Mouse (Mus musculus): Measurements from ENCODE around the gene Mfsd4b1. TPM values are rescaled to one million over a fixed set of nuclear protein-coding genes. Genes with fewer than 3 reads are reported as not detected.

Mfsd4b1 gene
- polyA plus RNA-seq, 1 experiment, result 0.96 TPM

DNA sequence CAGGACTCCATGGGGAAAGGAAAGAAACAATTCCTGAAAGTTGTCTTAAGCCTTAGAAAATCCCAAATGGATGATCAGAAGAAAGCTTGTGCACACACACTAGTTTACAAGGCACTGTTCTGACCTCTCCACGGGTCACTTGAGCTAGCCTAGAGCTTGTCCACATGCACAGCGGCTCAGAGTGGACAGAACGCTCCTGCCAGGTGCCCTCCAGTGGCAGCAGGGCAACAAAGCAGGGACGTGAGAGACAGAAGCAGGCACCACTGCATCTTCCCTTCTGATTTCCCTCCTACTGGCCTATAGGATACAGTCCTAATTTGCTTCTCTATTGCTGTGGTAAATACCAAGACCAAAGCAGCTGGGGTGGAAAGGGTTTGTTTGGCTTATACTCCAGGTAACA lies 16.3 kb upstream of the Mfsd4b1 start:
- Histone ChIP-seq H3K4me1 (ENCODE audit: control insufficient read depth, insufficient read depth, low read length) (no peaks in the 10 kb centered on the region), H3K4me3 (replicated peaks; ENCODE audit: extremely low read depth, low read depth, low read length) (no peak overlapping the region)
- peak; percentile 54 for TF ChIP-seq CTCF (IDR thresholded peaks at IDR 0.05; ENCODE audit: insufficient read depth, low read length)
- no peak for TF ChIP-seq POLR2A (IDR thresholded peaks at IDR 0.05; ENCODE audit: borderline replicate concordance, extremely low read depth, low read depth, low read length)
- WGBS, result 30% methylated on average over 4 of the region's 4 CpGs
- no peak for DNase-seq

DNA sequence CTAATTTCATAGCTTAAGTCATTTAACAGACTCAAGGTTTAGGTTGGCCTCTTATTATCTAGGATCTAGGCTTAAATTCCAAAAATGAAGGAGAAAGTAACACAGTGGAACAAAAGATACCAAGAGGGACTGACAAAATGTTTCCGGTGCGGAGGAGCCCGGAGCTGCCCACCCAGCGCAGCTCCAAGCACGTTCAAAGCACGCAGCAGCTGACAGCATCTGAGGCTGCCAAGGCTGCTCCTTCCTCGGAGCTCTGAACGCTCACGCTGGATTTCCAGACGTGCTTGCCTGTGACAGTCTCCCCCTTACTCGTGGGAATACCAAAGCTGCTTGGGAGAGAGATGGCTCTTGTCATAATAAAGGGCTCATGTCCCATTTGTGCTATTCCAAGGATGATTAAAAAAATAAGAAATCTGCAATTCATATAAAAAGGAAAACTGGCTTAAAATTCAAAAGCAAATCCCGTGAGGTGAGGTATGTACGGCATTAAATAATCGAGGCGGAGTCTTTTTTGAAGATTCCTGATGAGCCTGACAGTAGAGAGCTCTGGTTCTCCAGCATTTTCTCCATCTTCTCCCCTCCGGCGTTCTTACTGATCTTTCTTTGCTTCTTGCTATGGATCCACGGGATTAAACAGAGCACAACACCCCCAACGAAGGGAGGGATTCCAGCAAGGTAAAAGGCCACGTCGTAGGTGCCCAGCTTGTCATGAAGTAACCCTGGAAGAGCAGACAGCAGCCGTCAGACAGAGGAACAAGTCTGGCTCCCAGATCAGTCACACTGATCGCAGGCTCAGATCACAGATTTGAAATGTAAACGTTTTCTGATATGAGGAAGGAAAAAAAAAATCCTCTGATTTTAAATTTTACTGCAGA lies 11.9 kb upstream of the Mfsd4b1 start:
- WGBS, result 65% methylated on average over 24 of the region's 24 CpGs
- DNase-seq, result no peak
- no peaks in the 10 kb centered on the region for H3K4me1 ChIP-seq (ENCODE audit: control insufficient read depth, insufficient read depth, low read length)
- TF ChIP-seq POLR2A (IDR thresholded peaks at IDR 0.05; ENCODE audit: borderline replicate concordance, extremely low read depth, low read depth, low read length) (no peak), CTCF (IDR thresholded peaks at IDR 0.05; ENCODE audit: insufficient read depth, low read length) (no peak)
- H3K4me3 ChIP-seq (replicated peaks; ENCODE audit: extremely low read depth, low read depth, low read length), result no peak overlapping the region

DNA sequence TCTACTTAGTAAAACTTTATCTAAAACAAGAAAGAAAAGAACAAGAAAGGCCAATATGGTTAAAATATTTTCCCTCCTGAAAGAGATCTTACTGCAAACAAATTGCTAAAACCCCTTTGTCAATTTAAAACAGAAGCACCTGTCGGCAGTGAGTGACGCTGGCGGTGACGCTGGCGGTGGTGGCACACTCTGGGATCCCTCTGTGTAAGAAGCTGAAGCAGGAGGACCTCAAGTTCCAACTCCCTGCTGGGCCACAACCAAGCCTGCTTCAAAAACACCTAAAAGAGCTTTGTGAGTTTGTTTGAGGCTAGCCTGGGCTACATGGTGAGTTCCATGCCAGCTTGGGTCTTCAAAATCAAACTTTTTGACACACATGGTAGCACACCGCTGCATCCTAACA lies 9.9 kb upstream of the Mfsd4b1 start:
- 98% methylated on average over 6 of the region's 6 CpGs for WGBS
- Histone ChIP-seq H3K4me1 (ENCODE audit: control insufficient read depth, insufficient read depth, low read length) (no peaks in the 10 kb centered on the region), H3K4me3 (replicated peaks; ENCODE audit: extremely low read depth, low read depth, low read length) (no peak overlapping the region)
- TF ChIP-seq POLR2A (IDR thresholded peaks at IDR 0.05; ENCODE audit: borderline replicate concordance, extremely low read depth, low read depth, low read length) (no peak), CTCF (IDR thresholded peaks at IDR 0.05; ENCODE audit: insufficient read depth, low read length) (no peak)
- DNase-seq, result no peak

DNA sequence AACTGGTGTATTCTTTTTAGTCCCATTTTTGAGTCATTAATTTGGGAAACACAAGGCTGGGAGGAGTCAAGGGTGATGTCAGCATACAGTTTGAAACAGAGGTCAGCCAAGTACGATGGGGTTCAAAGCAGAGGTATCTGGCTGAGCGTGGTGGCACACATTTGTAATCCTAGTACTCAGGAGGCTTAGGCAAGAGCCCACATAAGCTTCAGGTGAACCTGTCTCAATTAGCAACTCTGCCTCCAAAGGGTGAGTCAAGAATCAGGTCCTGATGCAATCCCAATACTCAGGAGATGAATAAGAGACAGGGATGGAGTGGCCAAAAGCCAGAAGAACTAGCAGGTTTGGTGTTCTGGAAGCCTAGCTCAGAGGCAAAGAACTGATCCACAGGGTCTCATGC lies 7.8 kb upstream of the Mfsd4b1 start:
- H3K4me1 ChIP-seq (ENCODE audit: control insufficient read depth, insufficient read depth, low read length), result no peaks in the 10 kb centered on the region
- 76% methylated on average over 2 of the region's 2 CpGs for WGBS
- no peak for DNase-seq

DNA sequence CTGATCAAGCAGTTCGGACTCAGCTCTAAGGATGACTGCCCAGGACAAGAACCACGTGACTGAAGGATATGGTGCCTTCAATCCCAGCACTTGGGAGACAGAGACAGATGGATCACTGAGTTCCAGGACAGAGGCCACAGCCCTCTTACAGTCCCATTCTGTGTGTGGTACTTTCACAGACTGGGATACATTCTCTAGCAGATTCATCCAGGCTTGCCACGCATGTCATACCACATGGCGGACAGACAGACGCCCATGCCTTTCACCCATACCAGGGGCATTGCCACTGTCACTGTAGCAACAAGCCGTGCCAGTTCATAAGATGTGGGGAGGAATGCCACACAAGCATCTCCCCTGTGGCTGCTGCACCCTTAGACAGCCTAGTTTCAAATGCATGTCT lies 5.6 kb upstream of the Mfsd4b1 start:
- WGBS, result 90% methylated on average over 6 of the region's 6 CpGs
- Histone ChIP-seq H3K4me1 (ENCODE audit: control insufficient read depth, insufficient read depth, low read length) (no peaks in the 10 kb centered on the region), H3K4me3 (replicated peaks; ENCODE audit: extremely low read depth, low read depth, low read length) (no peak overlapping the region)
- no peak for DNase-seq
- TF ChIP-seq POLR2A (IDR thresholded peaks at IDR 0.05; ENCODE audit: borderline replicate concordance, extremely low read depth, low read depth, low read length), result no peak
- TF ChIP-seq CTCF (IDR thresholded peaks at IDR 0.05; ENCODE audit: insufficient read depth, low read length), result no peak

More for the DNA sequence above, 7.8 kb upstream of the Mfsd4b1 start:
- H3K4me3 ChIP-seq (replicated peaks; ENCODE audit: extremely low read depth, low read depth, low read length), result no peak overlapping the region
- TF ChIP-seq POLR2A (IDR thresholded peaks at IDR 0.05; ENCODE audit: borderline replicate concordance, extremely low read depth, low read depth, low read length), result no peak
- TF ChIP-seq CTCF (IDR thresholded peaks at IDR 0.05; ENCODE audit: insufficient read depth, low read length), result no peak

DNA sequence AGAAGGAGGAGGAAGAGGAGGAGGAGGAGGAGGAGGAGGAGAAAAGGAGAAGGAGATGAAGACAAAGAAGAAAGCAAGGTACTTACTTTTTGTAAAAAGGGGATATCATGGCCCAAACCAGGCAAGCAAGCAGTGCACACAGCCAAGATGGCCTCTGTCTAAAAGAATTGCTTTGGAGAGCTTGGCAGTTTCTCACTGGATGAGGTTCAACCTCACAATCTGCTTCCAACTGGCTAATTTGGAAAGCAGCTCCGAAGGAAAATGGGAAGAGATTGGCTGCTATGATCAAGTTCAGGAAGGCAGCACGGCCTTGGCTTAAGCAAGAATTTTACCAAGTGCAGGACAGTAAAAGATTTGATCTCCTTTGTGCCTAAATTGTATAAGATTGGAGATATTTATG lies 4.5 kb upstream of the Mfsd4b1 start:
- peaks cover 2% of the 10 kb centered on the region for H3K4me1 ChIP-seq (ENCODE audit: control insufficient read depth, insufficient read depth, low read length)
- no peak overlapping the region for H3K4me3 ChIP-seq (replicated peaks; ENCODE audit: extremely low read depth, low read depth, low read length)
- no peak for DNase-seq
- TF ChIP-seq CTCF (IDR thresholded peaks at IDR 0.05; ENCODE audit: insufficient read depth, low read length) (no peak), POLR2A (IDR thresholded peaks at IDR 0.05; ENCODE audit: borderline replicate concordance, extremely low read depth, low read depth, low read length) (no peak)
- 62% methylated on average over 2 of the region's 2 CpGs for WGBS

DNA sequence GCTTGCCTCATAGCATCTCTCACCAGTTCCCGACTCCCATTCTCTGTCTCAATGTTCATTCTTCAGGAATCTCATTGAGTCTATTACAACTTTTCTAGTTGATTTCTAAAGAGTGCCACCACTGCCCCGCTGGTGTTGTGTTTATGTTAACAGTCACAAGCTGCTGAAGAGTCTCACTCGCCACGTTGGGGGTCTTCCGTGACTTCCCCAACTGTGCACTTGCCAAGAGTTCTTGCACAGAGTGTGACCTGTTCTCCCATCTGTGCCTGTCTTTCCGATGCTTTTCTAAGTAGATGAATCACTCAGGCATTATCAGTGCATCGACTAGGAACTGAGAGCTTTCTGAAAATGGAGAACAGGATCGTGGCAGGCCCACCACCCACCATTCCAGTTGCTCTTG lies 3.0 kb upstream of the Mfsd4b1 start:
- Histone ChIP-seq H3K4me3 (replicated peaks; ENCODE audit: extremely low read depth, low read depth, low read length) (no peak overlapping the region), H3K4me1 (ENCODE audit: control insufficient read depth, insufficient read depth, low read length) (peaks cover 3% of the 10 kb centered on the region)
- WGBS, result 53% methylated on average over 8 of the region's 8 CpGs
- no peak for DNase-seq
- TF ChIP-seq POLR2A (IDR thresholded peaks at IDR 0.05; ENCODE audit: borderline replicate concordance, extremely low read depth, low read depth, low read length) (no peak), CTCF (IDR thresholded peaks at IDR 0.05; ENCODE audit: insufficient read depth, low read length) (no peak)

DNA sequence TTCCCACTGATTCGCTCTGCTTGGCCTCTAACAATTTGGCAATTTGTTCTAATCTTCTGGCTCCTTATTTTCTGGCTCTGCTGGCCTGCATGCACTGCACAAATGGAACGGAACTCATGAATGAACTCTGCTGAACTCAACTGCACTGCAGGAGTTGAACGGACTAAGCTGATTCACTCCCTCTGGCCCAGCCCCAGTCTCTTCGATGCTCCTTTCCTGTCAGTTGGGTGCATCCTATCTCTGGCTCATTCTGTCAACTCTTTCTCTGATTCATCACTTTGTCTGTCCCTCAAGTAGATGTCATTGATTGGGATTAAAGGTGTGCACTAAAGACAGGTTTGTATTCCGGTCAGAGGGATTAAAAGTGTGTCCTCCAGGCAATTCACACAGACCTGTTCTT lies 1.5 kb upstream of the Mfsd4b1 start:
- H3K4me3 ChIP-seq (replicated peaks; ENCODE audit: extremely low read depth, low read depth, low read length), result no peak overlapping the region
- 90% methylated on average over 5 of the region's 5 CpGs for WGBS

DNA sequence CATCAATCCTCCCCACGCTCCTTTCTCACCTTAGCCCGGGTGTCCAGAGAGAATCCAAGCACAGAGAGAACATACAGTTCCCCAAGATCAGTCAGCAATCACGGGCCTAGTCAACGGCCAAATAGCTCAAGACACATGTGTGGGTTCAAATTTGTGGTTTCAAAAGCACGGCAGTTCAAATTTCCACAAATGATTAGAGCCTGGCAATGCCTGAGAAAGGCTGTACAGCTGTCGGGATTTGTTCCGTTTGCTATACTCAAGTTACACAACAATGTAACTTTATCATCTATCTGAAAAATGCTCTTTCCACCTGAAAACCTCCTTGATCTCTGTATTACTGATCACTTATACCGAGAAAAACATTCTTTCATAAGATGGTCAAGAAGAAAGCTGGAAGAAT lies 492 bp upstream of the Mfsd4b1 start:
- whole genome bisulfite sequencing, result 60% methylated on average over 8 of the region's 8 CpGs
- H3K4me1 ChIP-seq (ENCODE audit: control insufficient read depth, insufficient read depth, low read length), result peaks cover 3% of the 10 kb centered on the region
- DNase-seq, result no peak
- no peak overlapping the region for H3K4me3 ChIP-seq (replicated peaks; ENCODE audit: extremely low read depth, low read depth, low read length)
- no peak for TF ChIP-seq POLR2A (IDR thresholded peaks at IDR 0.05; ENCODE audit: borderline replicate concordance, extremely low read depth, low read depth, low read length)
- TF ChIP-seq CTCF (IDR thresholded peaks at IDR 0.05; ENCODE audit: insufficient read depth, low read length), result no peak

More for the DNA sequence above, 1.5 kb upstream of the Mfsd4b1 start:
- no peak for TF ChIP-seq POLR2A (IDR thresholded peaks at IDR 0.05; ENCODE audit: borderline replicate concordance, extremely low read depth, low read depth, low read length)
- TF ChIP-seq CTCF (IDR thresholded peaks at IDR 0.05; ENCODE audit: insufficient read depth, low read length), result no peak
- H3K4me1 ChIP-seq (ENCODE audit: control insufficient read depth, insufficient read depth, low read length), result peaks cover 3% of the 10 kb centered on the region
- DNase-seq, result no peak

DNA sequence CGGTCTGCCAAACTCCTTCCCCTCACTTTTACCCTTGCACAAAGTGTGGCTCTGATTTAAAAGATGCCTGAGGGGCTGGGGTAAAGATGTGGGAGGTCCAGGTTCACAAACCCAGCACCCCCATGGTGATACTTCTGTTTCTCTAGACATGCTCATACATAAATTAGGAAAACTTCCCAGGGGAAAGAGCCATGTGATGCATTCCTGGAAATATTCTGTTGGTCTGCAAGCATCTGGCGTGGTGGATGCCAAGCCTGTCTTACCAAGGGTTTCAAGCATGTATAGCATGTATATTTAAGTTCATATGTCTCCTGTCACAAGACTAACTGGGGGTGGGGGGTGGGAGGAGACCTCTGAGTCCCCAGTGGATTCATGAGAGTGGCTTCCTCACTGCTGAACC lies 4.7 kb downstream of the Mfsd4b1 start:
- 61% methylated on average over 2 of the region's 2 CpGs for WGBS
- no peak for TF ChIP-seq CTCF (IDR thresholded peaks at IDR 0.05; ENCODE audit: insufficient read depth, low read length)
- no peak for TF ChIP-seq POLR2A (IDR thresholded peaks at IDR 0.05; ENCODE audit: borderline replicate concordance, extremely low read depth, low read depth, low read length)
- peaks cover 3% of the 10 kb centered on the region for H3K4me1 ChIP-seq (ENCODE audit: control insufficient read depth, insufficient read depth, low read length)
- H3K4me3 ChIP-seq (replicated peaks; ENCODE audit: extremely low read depth, low read depth, low read length), result no peak overlapping the region
- DNase-seq, result no peak
